ENCODE assay signal across 9 mouse cellular contexts in the genomic region with DNA sequence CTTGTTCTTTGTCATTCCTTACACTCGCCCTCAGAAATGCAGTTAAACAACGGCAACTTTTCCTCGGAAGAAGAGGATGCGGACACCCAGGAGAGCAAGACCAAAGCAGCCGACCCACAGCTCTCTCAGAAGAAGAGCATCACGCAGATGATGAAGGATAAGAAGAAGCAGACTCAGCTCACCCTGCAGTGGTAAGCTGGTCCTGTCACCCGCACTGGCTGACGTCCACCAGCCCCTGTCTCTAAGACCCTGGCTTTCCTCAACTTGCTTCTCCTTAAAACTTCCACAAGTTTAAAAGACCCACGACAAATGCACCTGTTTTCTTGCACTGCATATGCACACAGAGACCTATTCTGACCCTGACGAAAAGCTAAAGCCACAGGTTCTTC. TPM values are rescaled to one million over a fixed set of nuclear protein-coding genes. Genes with fewer than 3 reads are reported as not detected.
DNase-seq lines count a peak whose midpoint lies in the region; ATAC-seq and TF ChIP-seq lines count a peak whose summit lies in the region.
"Had no signal": no experiment of that assay in that cellular context is flagged by ENCODE, and none has a peak within 500 bp of the region (broad histone marks: within the 10 kb centered on the region; RNA-seq: fewer than 3 reads in every experiment).

No protein-coding gene starts in this region.

- TF ChIP-seq POLR2A in ES-Bruce4 (IDR thresholded peaks at IDR 0.05; ENCODE audit: insufficient read depth, low read length) = no peak

- no peak for ATAC-seq in heart, embryonic 11.5 days (replicated peaks; ENCODE audit: insufficient number of reproducible peaks, low FRiP score, low TSS enrichment)
- ATAC-seq in forebrain, embryonic 16.5 days = 0 out of 2 replicates have a peak, but pooled peaks have one; percentile 4
- ATAC-seq in liver, embryonic 15.5 days (ENCODE audit: insufficient read depth) = no peak
- ATAC-seq in megakaryocyte progenitor cell, adult 5-6 weeks (replicated peaks; ENCODE audit: poor library complexity) = no peak

- H3K27me3 ChIP-seq in heart, embryonic 11.5 days (ENCODE audit: control insufficient read depth, insufficient read depth, low read length) = peaks cover 20% of the 10 kb centered on the region
- no peaks in the 10 kb centered on the region; the same call in none of the 2 replicates for H3K27me3 ChIP-seq in ES-Bruce4 (ENCODE audit: control insufficient read depth, insufficient read depth, low read length, poor library complexity, severe bottlenecking)
- peaks cover 18% of the 10 kb centered on the region for H3K27me3 ChIP-seq in forebrain, embryonic 16.5 days (replicated peaks; ENCODE audit: control insufficient read depth, insufficient read depth, low read length)
- H3K27me3 ChIP-seq in liver, embryonic 15.5 days = peaks cover 25% of the 10 kb centered on the region

- no peak for TF ChIP-seq CTCF in ES-Bruce4 (IDR thresholded peaks at IDR 0.05; ENCODE audit: low read depth, low read length)

- 7% methylated on average over 10 of the region's 10 CpGs for WGBS in heart, embryonic 11.5 days (ENCODE audit: insufficient replicate concordance)
- WGBS in forebrain, embryonic 16.5 days = 5% methylated on average over 10 of the region's 10 CpGs
- 11% methylated on average over 10 of the region's 10 CpGs for WGBS in liver, embryonic 15.5 days (ENCODE audit: insufficient replicate concordance)

- H3K4me2 ChIP-seq in heart, embryonic 11.5 days = peak overlapping the region; percentile 90
- peak overlapping the region; percentile 100 for H3K4me2 ChIP-seq in forebrain, embryonic 16.5 days (ENCODE audit: low read length)
- peak overlapping the region; percentile 55 for H3K4me2 ChIP-seq in liver, embryonic 15.5 days

- intact Hi-C loops in heart, postnatal 36 days (cut with DNase I) = no loop called here

- DNase-seq in heart, postnatal 36 days = no peak
- no peak for DNase-seq in left cerebral cortex, adult 9 months (ENCODE audit: low spot score in 2 of 2)
- no peak for DNase-seq in gastrocnemius, postnatal 10 days

- no peak overlapping the region for H3K9ac ChIP-seq in heart, embryonic 11.5 days (ENCODE audit: low read depth, low read length)
- no peak overlapping the region for H3K9ac ChIP-seq in ES-Bruce4 (ENCODE audit: low read depth, poor library complexity, severe bottlenecking)
- H3K9ac ChIP-seq in forebrain, embryonic 16.5 days (replicated peaks; ENCODE audit: low read depth, low read length) = no peak overlapping the region
- H3K9ac ChIP-seq in liver, embryonic 15.5 days = no peak overlapping the region

- H3K9me3 ChIP-seq in heart, embryonic 11.5 days (replicated peaks; ENCODE audit: control insufficient read depth, low read length) = no peaks in the 10 kb centered on the region
- H3K9me3 ChIP-seq in ES-Bruce4 (replicated peaks; ENCODE audit: control insufficient read depth, insufficient read depth, low read length, poor library complexity, severe bottlenecking) = no peaks in the 10 kb centered on the region
- H3K9me3 ChIP-seq in forebrain, embryonic 16.5 days (ENCODE audit: control insufficient read depth, low read length) = no peaks in the 10 kb centered on the region
- H3K9me3 ChIP-seq in liver, embryonic 15.5 days (replicated peaks) = no peaks in the 10 kb centered on the region

- 0 out of 2 replicates have a peak, but pooled peaks cover 2% of the 10 kb centered on the region for H3K4me1 ChIP-seq in heart, embryonic 11.5 days (ENCODE audit: control insufficient read depth, insufficient read depth, low read length)
- no peaks in the 10 kb centered on the region for H3K4me1 ChIP-seq in ES-Bruce4 (ENCODE audit: control insufficient read depth, insufficient read depth, low read length)
- H3K4me1 ChIP-seq in forebrain, embryonic 16.5 days (replicated peaks; ENCODE audit: control insufficient read depth, insufficient read depth, low read length) = peaks cover 14% of the 10 kb centered on the region
- no peaks in the 10 kb centered on the region for H3K4me1 ChIP-seq in liver, embryonic 15.5 days (replicated peaks)

- H3K36me3 ChIP-seq in heart, embryonic 11.5 days (ENCODE audit: control insufficient read depth, insufficient read depth, low read length) = no peaks in the 10 kb centered on the region
- H3K36me3 ChIP-seq in ES-Bruce4 (ENCODE audit: control insufficient read depth, insufficient read depth, low read length, poor library complexity, severe bottlenecking) = no peaks in the 10 kb centered on the region
- H3K36me3 ChIP-seq in forebrain, embryonic 16.5 days (ENCODE audit: control insufficient read depth, insufficient read depth) = no peaks in the 10 kb centered on the region
- no peaks in the 10 kb centered on the region for H3K36me3 ChIP-seq in liver, embryonic 15.5 days (replicated peaks)

- no peak for TF ChIP-seq EP300 in ES-Bruce4 (IDR thresholded peaks at IDR 0.05; ENCODE audit: insufficient read depth, low read depth, low read length)

- peak overlapping the region; percentile 51 for H3K4me3 ChIP-seq in heart, embryonic 11.5 days (ENCODE audit: low read depth, low read length)
- peak overlapping the region; percentile 59 for H3K4me3 ChIP-seq in ES-Bruce4 (ENCODE audit: low read depth, low read length)
- H3K4me3 ChIP-seq in forebrain, embryonic 16.5 days (replicated peaks; ENCODE audit: low read length) = peak overlapping the region; percentile 56
- H3K4me3 ChIP-seq in liver, embryonic 15.5 days (replicated peaks) = no peak overlapping the region

- H3K27ac ChIP-seq in heart, embryonic 11.5 days (ENCODE audit: low read depth, low read length) = no peak overlapping the region
- H3K27ac ChIP-seq in ES-Bruce4 (ENCODE audit: insufficient read depth, low read length) = no peak overlapping the region
- no peak overlapping the region for H3K27ac ChIP-seq in forebrain, embryonic 16.5 days (ENCODE audit: low read length)
- H3K27ac ChIP-seq in liver, embryonic 15.5 days (replicated peaks) = no peak overlapping the region

RNA-seq across cellular contexts. Expression of gene Rfx6, which starts 0.7 kb away (rescaled TPM):
- 0.07 and 0.13 TPM in 2 replicates for polyA plus RNA-seq in heart, embryonic 11.5 days (2014; fragmentation: Nextera tagmentation; extraction: Ambion mirVana)
- not detected for total RNA-seq in heart, postnatal 36 days (2021)
- 1.5 and 2.1 TPM in 2 replicates for polyA plus RNA-seq in ES-Bruce4 (2011; ENCODE audit: insufficient read depth, insufficient read length, low read depth, missing spikeins)
- polyA plus RNA-seq in forebrain, embryonic 16.5 days (2015; fragmentation: Nextera tagmentation; extraction: Ambion mirVana) = not detected in 2 replicates
- not detected in 2 replicates for polyA plus RNA-seq in liver, embryonic 15.5 days (2015; fragmentation: Nextera tagmentation; extraction: Ambion mirVana)
- not detected in 2 replicates for total RNA-seq in megakaryocyte progenitor cell, adult 5-6 weeks (2015)
- not detected in 2 replicates for total RNA-seq in megakaryocyte progenitor cell, adult 5-6 weeks (2017)
- not detected for total RNA-seq in gastrocnemius, postnatal 10 days (2021)
- total RNA-seq: adrenal gland, adult 18-20 months had no signal

RNA-seq across cellular contexts. Expression of gene Gprc6a, which starts 47.0 kb away (rescaled TPM):
- polyA plus RNA-seq in heart, embryonic 11.5 days (2014; fragmentation: Nextera tagmentation; extraction: Ambion mirVana) = not detected in 2 replicates
- not detected for total RNA-seq in heart, postnatal 36 days (2021)
- polyA plus RNA-seq in ES-Bruce4 (2011; ENCODE audit: insufficient read depth, insufficient read length, low read depth, missing spikeins) = not detected in 2 replicates
- polyA plus RNA-seq in forebrain, embryonic 16.5 days (2015; fragmentation: Nextera tagmentation; extraction: Ambion mirVana) = not detected in 2 replicates
- polyA plus RNA-seq in liver, embryonic 15.5 days (2015; fragmentation: Nextera tagmentation; extraction: Ambion mirVana) = 0.06 and 0.12 TPM in 2 replicates
- not detected in 2 replicates for total RNA-seq in megakaryocyte progenitor cell, adult 5-6 weeks (2015)
- not detected in 2 replicates for total RNA-seq in megakaryocyte progenitor cell, adult 5-6 weeks (2017)
- total RNA-seq in gastrocnemius, postnatal 10 days (2021) = not detected
- total RNA-seq: adrenal gland, adult 18-20 months had no signal
